Mouse (Mus musculus) brain, embryonic 14.5 days (tissue): ENCODE measurements around the gene Ccl6. TPM values are rescaled to one million over a fixed set of nuclear protein-coding genes. Genes with fewer than 3 reads are reported as not detected.

Experiments used
- DNase-seq: peaks from one replicate; pipeline ENCODE4 v3.0.0-alpha.2; 2011; ENCODE audit warnings: low read depth
- CTCF ChIP-seq: fragments of 200-500 bp; IDR thresholded peaks from 2 replicates; pipeline ENCODE4 v1.5.1; 2012; ENCODE audit warnings: inconsistent platforms, mild to moderate bottlenecking, moderate library complexity, borderline replicate concordance; ENCODE audit not compliant: insufficient read depth, insufficient read length; ENCODE audit errors: extremely low read depth
- POLR2A ChIP-seq: fragments of 200-500 bp; IDR thresholded peaks from 2 replicates; pipeline ENCODE4 v1.6.1; 2012; ENCODE audit warnings: mild to moderate bottlenecking, inconsistent platforms, borderline replicate concordance; ENCODE audit not compliant: poor library complexity, insufficient read depth, insufficient read length, severe bottlenecking; ENCODE audit errors: extremely low read depth
- polyA plus RNA-seq: library from polyadenylated mRNA; depleted of rRNA; stranded (reverse); fragments of >200 nt; gene quantifications from 2 replicates; pipeline ENCODE4 v1.2.3, GENCODE M21; 2012

Ccl6 gene
- polyA plus RNA-seq, 1 experiment, result 0.72 TPM

- DNase-seq, result no peak
- no peak for TF ChIP-seq POLR2A
- no peak for TF ChIP-seq CTCF
Observed at GRCm38 (mm10) chr11:83593453-83593852, 566 bp upstream of the Ccl6 start.

DNA sequence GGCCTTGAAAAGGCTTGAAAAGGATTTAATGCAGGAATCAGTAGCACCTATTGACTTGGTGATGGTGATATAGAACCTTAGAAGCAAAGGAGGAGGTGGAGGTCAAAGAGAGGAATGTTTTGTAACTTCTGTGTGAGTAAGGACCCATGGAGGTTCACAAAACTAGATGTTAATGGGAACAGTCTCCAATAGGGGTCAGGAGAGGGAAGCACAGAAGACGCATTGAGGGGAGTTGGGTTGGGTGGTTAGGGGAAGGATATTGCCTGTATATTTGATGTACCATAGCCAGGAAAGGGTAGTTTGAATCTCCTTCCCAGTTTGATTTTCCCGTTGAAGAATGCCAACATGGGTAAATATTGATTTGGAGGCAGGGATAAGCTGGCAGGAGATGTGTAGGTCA is 8.7 kb downstream of the Ccl6 start:
- no peak for DNase-seq
- TF ChIP-seq POLR2A (no peak), CTCF (no peak)

DNA sequence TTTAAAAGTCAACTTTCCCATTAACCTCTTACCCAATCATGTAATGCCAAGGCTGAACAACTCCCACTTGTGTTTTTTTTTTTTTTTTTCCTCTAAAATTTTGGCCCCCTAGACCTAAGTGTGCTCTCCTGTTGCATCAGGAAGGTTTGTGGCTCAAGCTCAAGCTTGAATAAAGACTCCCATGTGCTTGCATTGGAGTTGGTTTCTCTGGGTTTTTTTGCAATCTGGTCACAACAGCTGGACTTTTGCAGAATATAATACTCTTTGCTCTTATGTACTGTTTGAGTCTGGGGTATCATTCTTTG is 9.5 kb downstream of the Ccl6 start:
- no peak for DNase-seq
- TF ChIP-seq POLR2A, result no peak
- no peak for TF ChIP-seq CTCF

- TF ChIP-seq CTCF (no peak), POLR2A (no peak)
Observed at GRCm38 (mm10) chr11:83582626-83583449, 10.0 kb downstream of the Ccl6 start.

DNA sequence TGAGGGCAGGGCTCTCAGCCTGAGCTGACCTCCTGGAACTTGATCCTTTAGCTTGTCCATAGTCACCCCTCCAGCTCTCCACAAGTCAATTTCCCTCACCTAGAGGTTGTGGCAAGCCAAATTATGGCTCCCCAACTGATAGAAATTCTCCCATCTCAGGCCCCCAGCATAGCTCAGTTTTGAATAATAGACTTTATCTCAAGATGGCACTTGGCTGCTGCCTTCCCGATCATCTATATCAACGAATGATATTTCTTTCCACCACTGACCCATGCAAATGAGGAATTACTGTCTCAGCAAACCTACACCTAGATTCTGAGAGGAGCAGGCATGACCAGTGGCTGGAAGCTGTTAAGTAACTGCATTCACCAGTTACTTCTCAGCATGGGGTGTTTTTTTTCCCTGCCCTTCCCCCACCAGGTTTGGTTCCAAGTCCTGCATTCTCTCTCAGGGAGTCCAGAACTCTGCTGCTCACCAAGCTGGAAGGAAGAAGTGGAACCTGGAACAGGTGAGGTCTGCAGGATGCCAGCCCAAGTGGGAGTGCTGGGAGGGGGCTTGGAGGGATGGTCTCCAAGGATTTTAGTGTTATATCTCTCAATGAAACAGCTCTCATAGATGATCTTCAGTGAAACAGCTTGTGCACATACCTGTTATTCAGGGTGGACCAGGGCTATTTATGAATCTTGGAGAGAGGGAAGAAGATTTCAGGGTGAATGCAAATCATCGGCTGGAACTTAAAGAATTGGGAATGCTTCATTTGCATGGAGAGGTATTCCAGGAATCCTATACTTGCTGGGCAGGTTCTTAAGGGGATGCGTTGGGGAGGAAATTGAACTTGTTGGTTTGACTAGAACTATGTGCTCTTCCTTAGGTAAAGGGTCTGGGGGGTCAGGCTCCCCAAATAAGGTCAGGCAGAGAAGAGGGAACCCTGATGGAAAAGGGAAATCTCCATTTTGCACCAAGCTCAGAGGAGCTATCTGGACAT is 11.0 kb downstream of the Ccl6 start:
- no peak for DNase-seq
- no peak for TF ChIP-seq POLR2A
- no peak for TF ChIP-seq CTCF

More at GRCm38 (mm10) chr11:83582626-83583449, 10.0 kb downstream of the Ccl6 start:
- DNase-seq, result no peak

- TF ChIP-seq CTCF (no peak), POLR2A (no peak)
- no peak for DNase-seq
Observed at GRCm38 (mm10) chr11:83580699-83581232, 12.1 kb downstream of the Ccl6 start.

DNA sequence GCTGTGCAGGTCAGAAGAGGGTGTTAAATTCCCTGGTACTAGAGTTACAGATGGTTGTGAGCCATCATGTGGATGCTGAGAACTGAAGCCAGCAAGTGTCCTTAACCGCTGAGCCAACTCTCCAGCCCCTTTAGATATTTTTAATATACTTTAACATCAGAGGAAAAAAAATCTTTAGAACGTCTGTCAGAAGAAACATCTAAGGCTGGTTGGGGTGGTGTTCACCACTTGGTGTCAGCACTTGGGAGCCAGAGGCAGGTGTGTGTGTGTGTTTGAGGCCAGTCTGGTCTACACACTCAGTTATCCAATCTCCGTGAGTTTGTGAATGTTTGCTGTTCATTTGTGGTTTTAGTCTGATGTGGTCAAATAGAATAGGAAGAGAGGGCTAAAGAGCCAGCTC is 13.9 kb downstream of the Ccl6 start:
- TF ChIP-seq CTCF (no peak), POLR2A (no peak)

DNA sequence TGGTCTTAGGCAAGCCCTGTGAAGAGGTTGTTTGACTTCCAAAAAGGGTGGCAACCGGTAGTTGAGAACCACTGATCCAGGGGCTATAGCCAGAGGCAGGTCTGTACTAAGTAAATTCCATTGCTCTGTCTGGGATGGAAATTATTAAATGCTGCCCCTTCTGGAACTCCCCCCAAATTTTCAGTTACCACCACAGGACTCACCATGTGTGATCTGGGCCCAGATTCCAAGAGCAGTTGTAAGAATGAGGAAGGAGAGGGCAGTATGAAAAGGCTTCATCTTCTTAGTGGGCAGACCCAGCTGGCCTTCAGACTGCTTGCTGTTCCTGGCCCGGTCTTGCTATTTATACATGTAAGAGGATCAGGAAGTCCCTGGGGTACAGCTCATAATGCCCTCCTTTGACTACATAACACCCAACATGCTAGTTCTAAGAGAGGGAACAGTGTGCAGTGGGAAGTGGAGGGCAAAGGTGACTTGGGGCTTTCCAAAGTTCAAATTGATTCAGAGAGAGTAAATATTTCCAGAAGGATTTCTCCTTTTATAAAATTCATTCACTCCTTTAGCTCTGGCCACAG is 14.6 kb downstream of the Ccl6 start, which contains the start of gene Ccl9:
Gene Ccl9, minus strand, starts transcription at position 451 of the 575 bp plus-strand sequence.
- DNase-seq, result peak; percentile 10
- no peak for TF ChIP-seq POLR2A
- no peak for TF ChIP-seq CTCF

More for the DNA sequence above, 13.9 kb downstream of the Ccl6 start:
- no peak for DNase-seq

DNA sequence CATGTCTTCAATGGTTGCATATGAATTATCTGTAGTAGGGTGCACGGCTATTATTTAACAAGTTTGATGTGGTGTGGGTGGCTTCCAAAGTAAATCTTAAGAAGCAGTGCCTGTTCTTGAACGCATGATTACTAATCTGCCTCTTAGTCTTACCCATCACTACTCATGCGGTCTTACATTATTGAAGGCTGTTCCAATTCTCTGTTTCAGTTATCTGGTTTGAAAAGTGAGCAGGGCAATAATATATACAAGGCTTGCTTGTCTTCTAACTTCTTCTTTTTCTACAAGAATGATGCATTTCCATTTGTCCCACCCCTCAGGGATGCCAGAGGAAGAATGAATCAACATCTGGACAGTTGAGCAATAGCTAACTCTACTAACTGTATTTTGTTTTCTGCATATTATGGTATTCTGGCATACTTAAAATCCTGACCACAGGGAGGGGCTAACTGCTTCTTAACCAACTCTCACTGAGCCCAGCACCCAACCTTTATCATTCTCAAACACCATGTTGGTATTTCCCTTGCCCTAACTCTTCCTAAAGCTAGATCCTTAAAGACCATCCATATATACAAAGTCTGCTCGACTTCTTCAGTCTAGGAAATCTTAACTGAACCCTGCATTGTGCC is 15.8 kb downstream of the Ccl6 start:
- no peak for TF ChIP-seq CTCF
- TF ChIP-seq POLR2A, result no peak

DNA sequence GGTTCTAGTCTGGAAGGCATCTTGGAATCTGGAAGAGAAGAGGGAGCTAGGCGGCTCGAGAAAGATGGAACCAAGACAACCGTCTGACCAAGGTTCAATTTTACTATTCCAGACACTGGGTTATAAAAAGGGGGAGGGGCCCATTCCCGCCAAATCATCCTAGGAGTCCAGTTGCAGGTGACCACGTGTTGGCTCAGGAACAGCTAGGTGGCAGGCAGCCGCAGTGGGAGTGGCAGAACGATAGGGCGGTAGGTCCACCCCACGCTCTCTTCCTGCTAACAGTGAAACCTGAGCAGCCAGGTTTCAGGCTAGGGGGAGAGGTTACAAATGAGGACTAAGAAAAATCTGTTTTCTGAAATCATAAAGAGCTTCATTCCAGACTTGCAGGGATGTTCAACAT is 20.1 kb downstream of the Ccl6 start:
- TF ChIP-seq POLR2A (no peak), CTCF (no peak)
- DNase-seq, result no peak

More for the DNA sequence above, 15.8 kb downstream of the Ccl6 start:
- no peak for DNase-seq
